Mouse (Mus musculus): ENCODE data around the gene Smc4. TPM values are rescaled to one million over a fixed set of nuclear protein-coding genes. Genes with fewer than 3 reads are reported as not detected.

Gene Smc4
- 219 and 241 TPM in 2 replicates for polyA plus RNA-seq (2014; fragmentation: Nextera tagmentation; extraction: Ambion mirVana)

GRCm38 (mm10) chr3:69004437-69005337, at the start of gene Smc4, which contains the start of gene Ift80:
Gene Smc4 (plus strand): TSS chr3:69004738.
Gene Ift80 (minus strand): TSS chr3:69004570.
- Histone ChIP-seq H3K27ac (ENCODE audit: low read depth, low read length) (peak within 1 kb of the TSS; percentile 88), H3K9me3 (ENCODE audit: control insufficient read depth, low read length) (no peaks in the 10 kb centered on the region; the same call in 1 of the 2 replicates), H3K4me3 (ENCODE audit: low read depth, low read length) (peak within 1 kb of the TSS; percentile 98), H3K4me1 (ENCODE audit: control insufficient read depth, insufficient read depth, low read length) (peaks cover 13% of the 10 kb centered on the region), H3K4me2 (peak within 1 kb of the TSS; percentile 61), H3K27me3 (ENCODE audit: control insufficient read depth, insufficient read depth, low read length) (no peaks in the 10 kb centered on the region), H3K9ac (ENCODE audit: low read length) (peak within 1 kb of the TSS; percentile 98), H3K36me3 (ENCODE audit: control insufficient read depth, insufficient read depth, low read length) (no peaks in the 10 kb centered on the region)
- whole genome bisulfite sequencing, result under 1% methylated on average over 73 of the region's 76 CpGs
- ATAC-seq (ENCODE audit: low FRiP score) (peak; percentile 96), DNase-seq (ENCODE audit: low spot score, missing footprints) (peak; percentile 100)

GRCm38 (mm10) chr3:68956454-68956853, 48.1 kb upstream of the Smc4 start:
- WGBS, result 73% methylated on average over 4 of the region's 4 CpGs

DNA sequence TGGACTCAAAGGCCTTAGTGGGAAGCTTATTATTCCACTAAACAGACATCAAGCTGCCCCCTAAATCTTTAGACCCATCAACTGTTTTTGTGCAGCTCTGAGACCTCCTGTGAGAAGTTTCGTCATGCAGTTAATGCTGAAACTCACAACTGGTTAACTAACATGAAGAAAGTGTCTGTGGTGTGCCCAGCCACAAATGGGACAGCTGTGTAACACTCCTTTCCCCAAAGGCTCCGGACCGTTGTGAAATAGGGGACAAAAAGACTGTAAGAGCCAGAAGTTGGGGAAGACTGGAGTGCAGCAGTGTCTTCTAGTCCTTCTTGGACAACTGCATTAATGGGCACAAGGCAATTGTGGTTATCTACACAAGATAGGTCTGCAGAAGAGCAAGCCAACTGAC, 47.1 kb upstream of the Smc4 start:
- H3K4me2 ChIP-seq, result no peak overlapping the region
- DNase-seq (ENCODE audit: low spot score, missing footprints), result no peak
- H3K4me1 ChIP-seq (ENCODE audit: control insufficient read depth, insufficient read depth, low read length), result no peaks in the 10 kb centered on the region
- ATAC-seq (ENCODE audit: low FRiP score), result no peak
- no peaks in the 10 kb centered on the region for H3K36me3 ChIP-seq (ENCODE audit: control insufficient read depth, insufficient read depth, low read length)
- 89% methylated on average over 3 of the region's 3 CpGs for WGBS
- H3K4me3 ChIP-seq (ENCODE audit: low read depth, low read length), result no peak overlapping the region
- no peak overlapping the region for H3K9ac ChIP-seq (ENCODE audit: low read length)
- no peaks in the 10 kb centered on the region for H3K27me3 ChIP-seq (ENCODE audit: control insufficient read depth, insufficient read depth, low read length)
- H3K9me3 ChIP-seq (ENCODE audit: control insufficient read depth, low read length), result no peaks in the 10 kb centered on the region
- no peak overlapping the region for H3K27ac ChIP-seq (ENCODE audit: low read depth, low read length)

More at GRCm38 (mm10) chr3:68956454-68956853, 48.1 kb upstream of the Smc4 start:
- no peaks in the 10 kb centered on the region for H3K4me1 ChIP-seq (ENCODE audit: control insufficient read depth, insufficient read depth, low read length)
- no peak overlapping the region for H3K9ac ChIP-seq (ENCODE audit: low read length)
- H3K4me3 ChIP-seq (ENCODE audit: low read depth, low read length), result no peak overlapping the region
- H3K9me3 ChIP-seq (ENCODE audit: control insufficient read depth, low read length), result no peaks in the 10 kb centered on the region
- no peak for DNase-seq (ENCODE audit: low spot score, missing footprints)
- H3K27me3 ChIP-seq (ENCODE audit: control insufficient read depth, insufficient read depth, low read length), result no peaks in the 10 kb centered on the region
- H3K36me3 ChIP-seq (ENCODE audit: control insufficient read depth, insufficient read depth, low read length), result no peaks in the 10 kb centered on the region
- ATAC-seq (ENCODE audit: low FRiP score), result no peak
- no peak overlapping the region for H3K27ac ChIP-seq (ENCODE audit: low read depth, low read length)
- no peak overlapping the region for H3K4me2 ChIP-seq

GRCm38 (mm10) chr3:68964682-68965081, 39.9 kb upstream of the Smc4 start:
- H3K9me3 ChIP-seq (ENCODE audit: control insufficient read depth, low read length), result peaks cover 3% of the 10 kb centered on the region; the same call in 1 of the 2 replicates
- H3K4me3 ChIP-seq (ENCODE audit: low read depth, low read length), result no peak overlapping the region
- H3K27ac ChIP-seq (ENCODE audit: low read depth, low read length), result no peak overlapping the region
- no peak for ATAC-seq (ENCODE audit: low FRiP score)
- no peaks in the 10 kb centered on the region for H3K27me3 ChIP-seq (ENCODE audit: control insufficient read depth, insufficient read depth, low read length)
- H3K36me3 ChIP-seq (ENCODE audit: control insufficient read depth, insufficient read depth, low read length), result peaks cover 8% of the 10 kb centered on the region
- H3K9ac ChIP-seq (ENCODE audit: low read length), result no peak overlapping the region
- H3K4me2 ChIP-seq, result no peak overlapping the region
- no peak for DNase-seq (ENCODE audit: low spot score, missing footprints)
- no peaks in the 10 kb centered on the region for H3K4me1 ChIP-seq (ENCODE audit: control insufficient read depth, insufficient read depth, low read length)

DNA sequence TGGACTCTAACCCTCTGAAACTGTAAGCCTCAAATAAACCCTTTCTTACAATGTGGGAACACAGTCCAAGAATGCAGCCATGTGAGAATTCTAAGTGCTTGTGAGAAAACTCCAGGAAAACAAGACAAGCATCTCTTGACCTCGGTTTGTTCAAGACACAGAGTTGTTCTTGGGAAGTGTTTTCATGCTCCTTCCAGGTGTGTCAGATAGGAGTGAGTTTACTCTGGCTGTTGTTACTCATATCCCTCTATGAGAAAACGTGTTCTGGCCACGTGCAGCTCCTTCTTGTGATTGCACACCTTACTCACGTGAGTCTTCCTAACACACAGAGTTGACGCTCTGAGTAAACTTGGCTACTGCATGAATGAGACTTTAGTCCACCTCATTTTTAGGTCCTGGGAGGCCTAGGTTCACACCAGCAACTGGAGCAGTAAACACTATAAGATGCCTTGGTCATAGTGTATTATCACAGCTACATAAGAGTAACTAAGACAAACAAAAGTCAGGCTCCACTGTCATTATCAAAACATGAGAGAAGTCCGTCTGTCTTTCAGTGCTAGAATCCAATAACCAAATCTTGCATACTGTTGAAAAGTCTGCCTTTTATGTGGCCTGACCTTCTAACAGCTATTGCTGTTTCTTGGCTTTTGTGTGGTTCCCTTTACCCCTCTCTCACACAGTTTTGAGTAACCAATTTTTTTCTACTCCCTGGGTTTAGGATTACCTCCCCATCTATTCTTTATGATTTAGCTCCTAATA, 37.8 kb upstream of the Smc4 start:
- no peaks in the 10 kb centered on the region for H3K27me3 ChIP-seq (ENCODE audit: control insufficient read depth, insufficient read depth, low read length)
- no peak overlapping the region for H3K4me3 ChIP-seq (ENCODE audit: low read depth, low read length)
- no peak overlapping the region for H3K9ac ChIP-seq (ENCODE audit: low read length)
- peaks cover 3% of the 10 kb centered on the region; the same call in 1 of the 2 replicates for H3K9me3 ChIP-seq (ENCODE audit: control insufficient read depth, low read length)
- WGBS, result 92% methylated on average over 6 of the region's 6 CpGs
- DNase-seq (ENCODE audit: low spot score, missing footprints) (no peak), ATAC-seq (ENCODE audit: low FRiP score) (no peak)
- H3K4me1 ChIP-seq (ENCODE audit: control insufficient read depth, insufficient read depth, low read length), result no peaks in the 10 kb centered on the region
- H3K27ac ChIP-seq (ENCODE audit: low read depth, low read length), result no peak overlapping the region
- no peak overlapping the region for H3K4me2 ChIP-seq
- peaks cover 8% of the 10 kb centered on the region for H3K36me3 ChIP-seq (ENCODE audit: control insufficient read depth, insufficient read depth, low read length)

DNA sequence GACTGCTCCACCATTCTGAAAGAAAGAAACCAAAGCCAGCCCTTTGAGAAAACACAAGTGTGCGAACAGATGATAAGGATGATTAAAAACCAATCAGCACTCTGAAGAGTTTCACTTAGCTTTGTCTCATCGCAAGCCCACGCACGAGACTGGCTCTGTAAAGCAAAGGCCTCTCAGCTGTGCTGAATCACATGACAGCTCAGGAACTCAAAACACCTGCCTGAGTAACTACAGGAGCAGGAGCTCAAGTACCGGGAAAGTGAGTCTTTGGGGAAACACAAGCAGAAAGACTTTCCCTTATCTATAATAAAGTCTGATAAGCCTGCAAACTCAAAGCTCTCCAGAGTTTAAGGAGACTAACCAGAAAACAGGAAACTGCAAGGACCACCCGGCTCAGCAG, 37.1 kb upstream of the Smc4 start:
- DNase-seq (ENCODE audit: low spot score, missing footprints) (no peak), ATAC-seq (ENCODE audit: low FRiP score) (no peak)
- H3K4me1 ChIP-seq (ENCODE audit: control insufficient read depth, insufficient read depth, low read length), result no peaks in the 10 kb centered on the region
- H3K9me3 ChIP-seq (ENCODE audit: control insufficient read depth, low read length), result peaks cover 3% of the 10 kb centered on the region; the same call in 1 of the 2 replicates
- H3K36me3 ChIP-seq (ENCODE audit: control insufficient read depth, insufficient read depth, low read length), result peaks cover 8% of the 10 kb centered on the region
- no peak overlapping the region for H3K9ac ChIP-seq (ENCODE audit: low read length)
- no peaks in the 10 kb centered on the region for H3K27me3 ChIP-seq (ENCODE audit: control insufficient read depth, insufficient read depth, low read length)
- no peak overlapping the region for H3K4me2 ChIP-seq
- H3K27ac ChIP-seq (ENCODE audit: low read depth, low read length), result no peak overlapping the region
- 91% methylated on average over 6 of the region's 6 CpGs for WGBS
- no peak overlapping the region for H3K4me3 ChIP-seq (ENCODE audit: low read depth, low read length)

DNA sequence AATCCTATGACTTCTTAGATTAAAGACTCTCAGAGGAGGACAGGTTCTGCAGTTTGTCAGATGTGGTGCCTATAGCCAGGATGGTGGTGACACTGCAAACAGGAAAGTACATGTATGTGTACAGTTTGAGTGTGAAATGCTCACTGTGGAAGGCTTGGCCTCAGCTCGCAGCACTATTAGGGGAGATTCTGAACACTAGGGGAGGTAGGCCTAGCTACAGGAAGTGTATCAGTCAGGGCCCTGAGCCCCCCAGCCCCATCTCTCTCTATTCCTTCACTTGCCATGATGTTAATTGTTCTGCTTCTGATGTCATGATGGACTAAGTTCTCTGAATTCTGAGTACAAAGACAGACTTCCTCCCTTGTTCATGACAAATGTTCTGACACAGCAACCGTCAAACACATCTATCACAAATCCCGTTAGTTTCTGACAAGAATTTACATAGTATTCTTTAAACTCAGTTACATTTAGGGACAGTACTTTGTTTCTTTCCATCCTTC, 35.4 kb upstream of the Smc4 start:
- WGBS, result 92% methylated on average over 3 of the region's 3 CpGs

GRCm38 (mm10) chr3:68973574-68973973, 31.0 kb upstream of the Smc4 start:
- WGBS, result 77% methylated on average over 1 of the region's 1 CpGs
- H3K4me3 ChIP-seq (ENCODE audit: low read depth, low read length), result no peak overlapping the region

More for the DNA sequence above, 35.4 kb upstream of the Smc4 start:
- Histone ChIP-seq H3K9ac (ENCODE audit: low read length) (no peak overlapping the region), H3K9me3 (ENCODE audit: control insufficient read depth, low read length) (peaks cover 3% of the 10 kb centered on the region; the same call in 1 of the 2 replicates), H3K27ac (ENCODE audit: low read depth, low read length) (no peak overlapping the region), H3K4me3 (ENCODE audit: low read depth, low read length) (no peak overlapping the region), H3K27me3 (ENCODE audit: control insufficient read depth, insufficient read depth, low read length) (no peaks in the 10 kb centered on the region), H3K36me3 (ENCODE audit: control insufficient read depth, insufficient read depth, low read length) (peaks cover 11% of the 10 kb centered on the region), H3K4me1 (ENCODE audit: control insufficient read depth, insufficient read depth, low read length) (no peaks in the 10 kb centered on the region), H3K4me2 (no peak overlapping the region)
- DNase-seq (ENCODE audit: low spot score, missing footprints) (no peak), ATAC-seq (ENCODE audit: low FRiP score) (no peak)

More at GRCm38 (mm10) chr3:68973574-68973973, 31.0 kb upstream of the Smc4 start:
- Histone ChIP-seq H3K4me1 (ENCODE audit: control insufficient read depth, insufficient read depth, low read length) (no peaks in the 10 kb centered on the region), H3K9ac (ENCODE audit: low read length) (no peak overlapping the region), H3K27ac (ENCODE audit: low read depth, low read length) (no peak overlapping the region), H3K27me3 (ENCODE audit: control insufficient read depth, insufficient read depth, low read length) (no peaks in the 10 kb centered on the region), H3K9me3 (ENCODE audit: control insufficient read depth, low read length) (no peaks in the 10 kb centered on the region), H3K36me3 (ENCODE audit: control insufficient read depth, insufficient read depth, low read length) (peaks cover 3% of the 10 kb centered on the region; the same call in 1 of the 2 replicates), H3K4me2 (no peak overlapping the region)
- DNase-seq (ENCODE audit: low spot score, missing footprints) (no peak), ATAC-seq (ENCODE audit: low FRiP score) (no peak)
